Mouse (Mus musculus): Measurements from ENCODE around the gene Atxn1. TPM values are rescaled to one million over a fixed set of nuclear protein-coding genes. Genes with fewer than 3 reads are reported as not detected.

Atxn1 gene
- polyA plus RNA-seq, 1 experiment: 2.5 TPM

GRCm38 (mm10) chr13:45726917-45727316, 237.9 kb downstream of the Atxn1 start:
- H3K36me3 ChIP-seq (ENCODE audit: control insufficient read depth, insufficient read depth): no peaks in the 10 kb centered on the region
- no peaks in the 10 kb centered on the region for H3K79me2 ChIP-seq (ENCODE audit: control insufficient read depth, insufficient read depth)
- no peaks in the 10 kb centered on the region for H3K27me3 ChIP-seq (ENCODE audit: control insufficient read depth, insufficient read depth, insufficient read length)
- TF ChIP-seq REST (IDR thresholded peaks at IDR 0.05; ENCODE audit: insufficient read depth, insufficient read length) (no peak), POLR2AphosphoS2 (IDR thresholded peaks at IDR 0.05; ENCODE audit: insufficient read length, low read depth) (no peak)
- no peak overlapping the region for H3ac ChIP-seq (ENCODE audit: control insufficient read depth, insufficient read length)
- H3K4me2 ChIP-seq (ENCODE audit: low read depth): no peak overlapping the region
- H3K4me3 ChIP-seq: no peak overlapping the region

DNA sequence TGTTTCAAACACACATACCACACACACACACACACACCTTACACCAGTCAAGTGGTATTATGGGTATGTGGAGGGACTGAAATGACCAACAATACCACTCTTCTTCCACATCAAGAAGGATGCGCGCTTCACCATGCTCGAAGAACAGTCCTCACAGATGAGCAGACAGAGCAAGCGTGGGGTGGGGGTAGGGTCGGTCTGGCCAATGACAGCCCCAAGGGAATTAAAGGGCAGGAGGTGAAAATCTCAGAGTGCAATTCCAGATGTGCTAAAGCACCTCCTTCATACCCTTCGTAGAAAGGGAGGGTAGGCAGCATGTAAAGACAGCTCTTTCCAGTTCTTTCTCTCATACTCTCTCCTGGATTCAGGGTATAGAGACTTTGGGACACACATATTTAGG, 238.6 kb downstream of the Atxn1 start:
- Histone ChIP-seq H3K4me3 (no peak overlapping the region), H3K4me2 (ENCODE audit: low read depth) (no peak overlapping the region), H3ac (ENCODE audit: control insufficient read depth, insufficient read length) (no peak overlapping the region), H3K36me3 (ENCODE audit: control insufficient read depth, insufficient read depth) (no peaks in the 10 kb centered on the region), H3K27me3 (ENCODE audit: control insufficient read depth, insufficient read depth, insufficient read length) (no peaks in the 10 kb centered on the region), H3K79me2 (ENCODE audit: control insufficient read depth, insufficient read depth) (no peaks in the 10 kb centered on the region)
- TF ChIP-seq TCF12 (IDR thresholded peaks at IDR 0.05; ENCODE audit: insufficient read depth, poor library complexity, severe bottlenecking) (no peak), REST (IDR thresholded peaks at IDR 0.05; ENCODE audit: insufficient read depth, insufficient read length) (no peak), CEBPB (IDR thresholded peaks at IDR 0.05; ENCODE audit: insufficient read depth, poor library complexity, severe bottlenecking) (no peak), POLR2A (IDR thresholded peaks at IDR 0.05; ENCODE audit: insufficient read length, low read depth) (no peak), USF1 (IDR thresholded peaks at IDR 0.05; ENCODE audit: low read depth) (no peak)

GRCm38 (mm10) chr13:45724507-45725259, 240.1 kb downstream of the Atxn1 start:
- TF ChIP-seq MAX (IDR thresholded peaks at IDR 0.05; ENCODE audit: low read depth): no peak
- no peak for TF ChIP-seq SRF (IDR thresholded peaks at IDR 0.05; ENCODE audit: control insufficient read depth, insufficient read length, low read depth)
- TF ChIP-seq MYOG (IDR thresholded peaks at IDR 0.05; ENCODE audit: control insufficient read depth in 1 of 3, insufficient read depth in 1 of 3, insufficient read length in 2 of 3, low read depth in 2 of 3): no peak
- TF ChIP-seq POLR2A (IDR thresholded peaks at IDR 0.05; ENCODE audit: insufficient read length, low read depth): no peak
- Histone ChIP-seq H3K4me2 (ENCODE audit: low read depth) (no peak overlapping the region), H3K36me3 (ENCODE audit: control insufficient read depth, insufficient read depth) (no peaks in the 10 kb centered on the region), H3ac (ENCODE audit: control insufficient read depth, insufficient read length) (no peak overlapping the region), H3K79me2 (ENCODE audit: control insufficient read depth, insufficient read depth) (no peaks in the 10 kb centered on the region), H3K4me3 (no peak overlapping the region), H3K27me3 (ENCODE audit: control insufficient read depth, insufficient read depth, insufficient read length) (no peaks in the 10 kb centered on the region)

GRCm38 (mm10) chr13:45722885-45723284, 241.9 kb downstream of the Atxn1 start:
- no peak overlapping the region for H3K4me2 ChIP-seq (ENCODE audit: low read depth)
- no peak overlapping the region for H3ac ChIP-seq (ENCODE audit: control insufficient read depth, insufficient read length)
- TF ChIP-seq MYOD1 (IDR thresholded peaks at IDR 0.05; ENCODE audit: control insufficient read depth in 1 of 3, insufficient read length in 2 of 3, low read depth in 2 of 3): no peak
- no peak for TF ChIP-seq SRF (IDR thresholded peaks at IDR 0.05; ENCODE audit: control insufficient read depth, insufficient read length, low read depth)
- no peak for TF ChIP-seq MYOG (IDR thresholded peaks at IDR 0.05; ENCODE audit: control insufficient read depth in 1 of 3, insufficient read depth in 1 of 3, insufficient read length in 2 of 3, low read depth in 2 of 3)
- no peak for TF ChIP-seq REST (IDR thresholded peaks at IDR 0.05; ENCODE audit: insufficient read depth, insufficient read length)
- no peak for TF ChIP-seq MAX (IDR thresholded peaks at IDR 0.05; ENCODE audit: low read depth)
- TF ChIP-seq USF1 (IDR thresholded peaks at IDR 0.05; ENCODE audit: low read depth): no peak
- TF ChIP-seq TCF3 (IDR thresholded peaks at IDR 0.05; ENCODE audit: insufficient read length, low read depth): no peak
- no peak for TF ChIP-seq E2F4 (IDR thresholded peaks at IDR 0.05; ENCODE audit: insufficient read depth)
- TF ChIP-seq POLR2A (IDR thresholded peaks at IDR 0.05; ENCODE audit: insufficient read length, low read depth): no peak
- no peak for TF ChIP-seq TCF12 (IDR thresholded peaks at IDR 0.05; ENCODE audit: insufficient read depth, poor library complexity, severe bottlenecking)
- TF ChIP-seq POLR2AphosphoS2 (IDR thresholded peaks at IDR 0.05; ENCODE audit: insufficient read length, low read depth): no peak
- TF ChIP-seq CEBPB (IDR thresholded peaks at IDR 0.05; ENCODE audit: insufficient read depth, poor library complexity, severe bottlenecking): no peak
- H3K4me3 ChIP-seq: no peak overlapping the region
- no peaks in the 10 kb centered on the region for H3K27me3 ChIP-seq (ENCODE audit: control insufficient read depth, insufficient read depth, insufficient read length)
- H3K79me2 ChIP-seq (ENCODE audit: control insufficient read depth, insufficient read depth): no peaks in the 10 kb centered on the region
- H3K36me3 ChIP-seq (ENCODE audit: control insufficient read depth, insufficient read depth): no peaks in the 10 kb centered on the region

- H3K4me2 ChIP-seq (ENCODE audit: low read depth): no peak overlapping the region
- no peaks in the 10 kb centered on the region for H3K36me3 ChIP-seq (ENCODE audit: control insufficient read depth, insufficient read depth)
- H3K27me3 ChIP-seq (ENCODE audit: control insufficient read depth, insufficient read depth, insufficient read length): no peaks in the 10 kb centered on the region
- TF ChIP-seq CEBPB (IDR thresholded peaks at IDR 0.05; ENCODE audit: insufficient read depth, poor library complexity, severe bottlenecking) (no peak), MYOD1 (IDR thresholded peaks at IDR 0.05; ENCODE audit: control insufficient read depth in 1 of 3, insufficient read length in 2 of 3, low read depth in 2 of 3) (no peak), E2F4 (IDR thresholded peaks at IDR 0.05; ENCODE audit: insufficient read depth) (no peak), MYOG (IDR thresholded peaks at IDR 0.05; ENCODE audit: control insufficient read depth in 1 of 3, insufficient read depth in 1 of 3, insufficient read length in 2 of 3, low read depth in 2 of 3) (no peak), POLR2AphosphoS2 (IDR thresholded peaks at IDR 0.05; ENCODE audit: insufficient read length, low read depth) (no peak), REST (IDR thresholded peaks at IDR 0.05; ENCODE audit: insufficient read depth, insufficient read length) (no peak), TCF3 (IDR thresholded peaks at IDR 0.05; ENCODE audit: insufficient read length, low read depth) (no peak), SRF (IDR thresholded peaks at IDR 0.05; ENCODE audit: control insufficient read depth, insufficient read length, low read depth) (no peak), USF1 (IDR thresholded peaks at IDR 0.05; ENCODE audit: low read depth) (no peak), MAX (IDR thresholded peaks at IDR 0.05; ENCODE audit: low read depth) (no peak)
- H3K79me2 ChIP-seq (ENCODE audit: control insufficient read depth, insufficient read depth): no peaks in the 10 kb centered on the region
- no peak overlapping the region for H3ac ChIP-seq (ENCODE audit: control insufficient read depth, insufficient read length)
- H3K4me3 ChIP-seq: no peak overlapping the region
Measured at GRCm38 (mm10) chr13:45721621-45722020, 243.2 kb downstream of the Atxn1 start.

Measured in myocyte (in vitro differentiated cells).